Mouse (Mus musculus): ENCODE results near the gene Spata1. TPM values are rescaled to one million over a fixed set of nuclear protein-coding genes. Genes with fewer than 3 reads are reported as not detected.

Spata1 gene
- polyA plus RNA-seq, 1 experiment: 138 TPM

DNA sequence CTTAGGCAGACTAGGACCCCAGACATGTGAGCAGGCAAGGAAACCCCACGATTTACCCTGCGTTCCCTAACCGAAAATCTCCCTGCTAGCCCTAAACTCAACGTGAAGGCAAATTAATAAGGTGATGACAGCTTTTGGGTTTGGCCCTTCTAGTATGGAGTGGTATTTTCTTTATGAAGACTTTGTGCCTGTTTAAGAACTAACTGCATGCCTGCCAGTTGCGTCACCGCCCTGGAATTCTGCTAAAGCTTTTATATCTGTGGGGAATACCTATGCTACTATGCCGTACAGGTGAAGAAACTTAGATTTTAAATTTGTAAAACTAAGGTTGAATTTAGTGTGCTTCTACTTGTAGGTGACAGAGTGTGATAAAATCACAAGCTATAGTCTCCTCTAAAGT, 87.1 kb downstream of the Spata1 start:
- Histone ChIP-seq H3K36me3 (ENCODE audit: control insufficient read depth, insufficient read depth, low read length) (no peaks in the 10 kb centered on the region; the same call in 1 of the 2 replicates), H3K27ac (ENCODE audit: control insufficient read depth, insufficient read depth, low read depth, low read length) (no peak overlapping the region), H3K4me1 (ENCODE audit: control insufficient read depth, insufficient read depth, low read length) (no peaks in the 10 kb centered on the region), H3K4me3 (ENCODE audit: control insufficient read depth, low read depth, low read length) (no peak overlapping the region), H3K27me3 (ENCODE audit: control insufficient read depth, insufficient read depth, low read length) (no peaks in the 10 kb centered on the region)
- TF ChIP-seq CTCF (IDR thresholded peaks at IDR 0.05; ENCODE audit: control insufficient read depth, insufficient read depth, insufficient replicate concordance, low read depth, low read length) (no peak), POLR2A (IDR thresholded peaks at IDR 0.05; ENCODE audit: control insufficient read depth, low read depth, low read length) (no peak)

DNA sequence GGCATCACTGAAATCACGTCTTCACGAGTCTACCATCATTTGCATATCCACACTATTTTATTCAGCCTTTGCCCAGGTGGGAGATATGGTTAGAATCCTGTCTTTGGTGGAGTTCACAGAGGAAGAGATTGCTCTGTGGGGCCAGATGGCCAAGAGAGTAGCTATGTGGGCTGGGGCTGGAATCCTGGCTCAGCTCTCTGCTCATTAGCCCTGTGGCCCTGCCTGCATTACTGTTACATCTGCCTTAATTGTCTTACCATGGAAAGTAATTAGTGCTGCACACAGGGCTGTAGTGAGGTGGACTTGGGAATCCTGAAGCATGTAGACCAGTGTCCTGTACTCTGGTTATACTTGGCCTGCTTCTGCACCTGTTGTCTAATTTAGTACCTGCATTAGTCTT, 87.5 kb downstream of the Spata1 start:
- TF ChIP-seq POLR2A (IDR thresholded peaks at IDR 0.05; ENCODE audit: control insufficient read depth, low read depth, low read length) (no peak), CTCF (IDR thresholded peaks at IDR 0.05; ENCODE audit: control insufficient read depth, insufficient read depth, insufficient replicate concordance, low read depth, low read length) (no peak)

DNA sequence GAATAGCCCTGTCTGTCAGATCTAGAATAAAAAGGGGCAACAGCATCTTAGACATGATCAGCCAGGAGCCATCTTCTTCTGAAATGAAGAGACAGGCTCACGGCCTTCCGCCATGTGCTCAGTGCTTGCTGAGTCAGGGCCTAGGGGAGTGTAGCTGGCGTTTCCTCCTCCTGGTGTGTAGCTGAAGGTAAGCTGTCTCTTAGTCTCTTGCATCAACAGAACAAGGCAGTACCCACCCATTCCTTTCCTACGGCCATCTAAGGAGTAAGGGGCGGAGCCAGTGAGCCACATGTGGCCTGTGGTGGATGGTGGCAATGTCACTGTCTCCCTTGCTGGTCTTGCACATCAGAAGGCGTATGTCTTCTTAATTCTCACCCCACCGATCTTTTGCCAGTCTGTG, 89.4 kb downstream of the Spata1 start:
- Histone ChIP-seq H3K36me3 (ENCODE audit: control insufficient read depth, insufficient read depth, low read length) (peaks cover 5% of the 10 kb centered on the region), H3K4me3 (ENCODE audit: control insufficient read depth, low read depth, low read length) (no peak overlapping the region), H3K4me1 (ENCODE audit: control insufficient read depth, insufficient read depth, low read length) (peaks cover 11% of the 10 kb centered on the region), H3K27ac (ENCODE audit: control insufficient read depth, insufficient read depth, low read depth, low read length) (no peak overlapping the region), H3K27me3 (ENCODE audit: control insufficient read depth, insufficient read depth, low read length) (no peaks in the 10 kb centered on the region)
- no peak for TF ChIP-seq POLR2A (IDR thresholded peaks at IDR 0.05; ENCODE audit: control insufficient read depth, low read depth, low read length)
- no peak for TF ChIP-seq CTCF (IDR thresholded peaks at IDR 0.05; ENCODE audit: control insufficient read depth, insufficient read depth, insufficient replicate concordance, low read depth, low read length)

More for the DNA sequence above, 87.5 kb downstream of the Spata1 start:
- Histone ChIP-seq H3K4me3 (ENCODE audit: control insufficient read depth, low read depth, low read length) (no peak overlapping the region), H3K36me3 (ENCODE audit: control insufficient read depth, insufficient read depth, low read length) (no peaks in the 10 kb centered on the region; the same call in 1 of the 2 replicates), H3K27me3 (ENCODE audit: control insufficient read depth, insufficient read depth, low read length) (no peaks in the 10 kb centered on the region), H3K27ac (ENCODE audit: control insufficient read depth, insufficient read depth, low read depth, low read length) (no peak overlapping the region), H3K4me1 (ENCODE audit: control insufficient read depth, insufficient read depth, low read length) (peaks cover 1% of the 10 kb centered on the region; the same call in 1 of the 2 replicates)

Other genes with a start within 250 kb of the Spata1 start
- 91.9 and 94.7 TPM in 2 replicates for gene Ssx2ip, start 95.1 kb downstream of the Spata1 start, polyA plus RNA-seq (2012; rRNA removed)
- 1.0 and 1.6 TPM in 2 replicates for gene Ctbs, start 50.0 kb downstream of the Spata1 start, polyA plus RNA-seq (2012; rRNA removed)
- 566 and 635 TPM in 2 replicates for gene Gng5, start 54 bp upstream of the Spata1 start, polyA plus RNA-seq (2012; rRNA removed)
- 11.8 and 13.9 TPM in 2 replicates for gene Rpf1, start 21.7 kb upstream of the Spata1 start, polyA plus RNA-seq (2012; rRNA removed)
- gene Uox, start 70.7 kb upstream of the Spata1 start, polyA plus RNA-seq (2012; rRNA removed): 0.11 and 0.75 TPM in 2 replicates
- not detected in 2 replicates for gene Dnase2b, start 115.8 kb upstream of the Spata1 start, polyA plus RNA-seq (2012; rRNA removed)
- gene 4930503B20Rik, start 151.6 kb upstream of the Spata1 start, polyA plus RNA-seq (2012; rRNA removed): 205 and 256 TPM in 2 replicates
- 0.71 TPM in 1 of 2 replicates, not detected in the other for gene Samd13, start 185.8 kb upstream of the Spata1 start, polyA plus RNA-seq (2012; rRNA removed)

All from testis, adult 2 months (tissue).